Mouse (Mus musculus) erythroblast, embryonic 14.5 days (primary cell): ENCODE data around the gene Kl. TPM values are rescaled to one million over a fixed set of nuclear protein-coding genes. Genes with fewer than 3 reads are reported as not detected.

Experiments
- H3K27me3 ChIP-seq: 2 replicates; pipeline ENCODE4 v1.6.1; 2012; ENCODE audit warnings: inconsistent platforms; ENCODE audit not compliant: control insufficient read depth
- H3K36me3 ChIP-seq: 2 replicates; pipeline ENCODE4 v1.6.1; 2012; ENCODE audit warnings: mild to moderate bottlenecking, inconsistent platforms; ENCODE audit not compliant: control insufficient read depth
- H3K4me1 ChIP-seq: 2 replicates; pipeline ENCODE4 v1.6.1; 2012; ENCODE audit warnings: inconsistent platforms; ENCODE audit not compliant: control insufficient read depth
- H3K4me3 ChIP-seq: replicated peaks from 2 replicates; pipeline ENCODE3; 2012; ENCODE audit warnings: moderate library complexity, mild to moderate bottlenecking, inconsistent platforms
- H3K9me3 ChIP-seq: 2 replicates; pipeline ENCODE4 v1.6.1; 2012; ENCODE audit warnings: low read length, inconsistent platforms, mixed read lengths; ENCODE audit not compliant: control insufficient read depth
- GATA1 ChIP-seq: IDR thresholded peaks from 2 replicates; pipeline ENCODE4 v1.6.1; 2012; ENCODE audit warnings: low read length, inconsistent platforms, mixed read lengths
- TAL1 ChIP-seq: IDR thresholded peaks from 3 replicates; pipeline ENCODE4 v1.6.1; 2012; ENCODE audit warnings: low read length, inconsistent platforms, mixed read lengths
- polyA plus RNA-seq: library from polyadenylated mRNA; stranded (reverse); fragments of >175 nt; gene quantifications from 2 replicates; pipeline ENCODE4 v1.2.3, GENCODE M21; 2012

Gene Kl
- polyA plus RNA-seq, 1 experiment = not detected

- no peaks in the 10 kb centered on the region for H3K4me1 ChIP-seq
- no peak for TF ChIP-seq GATA1
- TF ChIP-seq TAL1 = no peak
- no peaks in the 10 kb centered on the region for H3K36me3 ChIP-seq
- no peaks in the 10 kb centered on the region for H3K9me3 ChIP-seq
- H3K4me3 ChIP-seq = no peak overlapping the region
- no peaks in the 10 kb centered on the region for H3K27me3 ChIP-seq
Observed at GRCm38 (mm10) chr5:150959861-150960260, 7.5 kb downstream of the Kl start.

GRCm38 (mm10) chr5:150961615-150962014, 9.2 kb downstream of the Kl start:
- Histone ChIP-seq H3K4me3 (no peak overlapping the region), H3K9me3 (no peaks in the 10 kb centered on the region), H3K36me3 (no peaks in the 10 kb centered on the region), H3K4me1 (no peaks in the 10 kb centered on the region), H3K27me3 (no peaks in the 10 kb centered on the region)
- TF ChIP-seq TAL1 (no peak), GATA1 (no peak)

GRCm38 (mm10) chr5:150962756-150963155, 10.3 kb downstream of the Kl start:
- no peak for TF ChIP-seq GATA1
- TF ChIP-seq TAL1 = no peak
- no peaks in the 10 kb centered on the region for H3K4me1 ChIP-seq
- H3K9me3 ChIP-seq = peaks cover 2% of the 10 kb centered on the region; the same call in 1 of the 2 replicates
- H3K36me3 ChIP-seq = no peaks in the 10 kb centered on the region
- no peak overlapping the region for H3K4me3 ChIP-seq
- H3K27me3 ChIP-seq = no peaks in the 10 kb centered on the region

- no peaks in the 10 kb centered on the region for H3K27me3 ChIP-seq
- TF ChIP-seq TAL1 (no peak), GATA1 (no peak)
- H3K9me3 ChIP-seq = peaks cover 9% of the 10 kb centered on the region
- no peaks in the 10 kb centered on the region for H3K36me3 ChIP-seq
- no peak overlapping the region for H3K4me3 ChIP-seq
- no peaks in the 10 kb centered on the region for H3K4me1 ChIP-seq
Observed at GRCm38 (mm10) chr5:150967925-150968324, 15.5 kb downstream of the Kl start.

GRCm38 (mm10) chr5:150970551-150970950, 18.1 kb downstream of the Kl start:
- Histone ChIP-seq H3K4me3 (no peak overlapping the region), H3K9me3 (peaks cover 9% of the 10 kb centered on the region), H3K36me3 (no peaks in the 10 kb centered on the region), H3K4me1 (no peaks in the 10 kb centered on the region), H3K27me3 (no peaks in the 10 kb centered on the region)
- no peak for TF ChIP-seq TAL1
- no peak for TF ChIP-seq GATA1

GRCm38 (mm10) chr5:150971126-150971525, 18.7 kb downstream of the Kl start:
- TF ChIP-seq TAL1 (no peak), GATA1 (no peak)
- H3K4me1 ChIP-seq = no peaks in the 10 kb centered on the region
- peaks cover 9% of the 10 kb centered on the region for H3K9me3 ChIP-seq
- no peaks in the 10 kb centered on the region for H3K27me3 ChIP-seq
- H3K4me3 ChIP-seq = no peak overlapping the region
- no peaks in the 10 kb centered on the region for H3K36me3 ChIP-seq

DNA sequence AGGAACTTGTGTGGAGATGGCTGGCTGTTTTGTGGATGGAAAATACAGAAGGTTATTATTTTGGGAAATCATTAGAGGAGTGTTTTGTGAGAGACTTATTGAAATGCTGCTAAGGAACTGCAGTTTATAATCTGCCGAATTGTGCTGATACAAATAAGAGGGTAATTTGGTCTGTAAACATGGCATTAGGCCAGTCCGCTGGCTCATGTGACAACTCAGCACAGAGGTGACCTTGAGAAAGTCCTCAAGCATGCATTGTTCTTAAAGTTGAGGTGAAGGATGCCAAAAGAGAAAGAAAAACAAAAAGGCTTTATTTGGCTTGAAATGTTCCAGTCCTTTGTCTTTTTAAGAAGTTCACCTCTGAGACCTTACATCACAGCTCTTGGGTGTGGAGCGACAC, 21.8 kb downstream of the Kl start:
- Histone ChIP-seq H3K36me3 (no peaks in the 10 kb centered on the region), H3K4me1 (no peaks in the 10 kb centered on the region)
- TF ChIP-seq TAL1 (no peak), GATA1 (no peak)

GRCm38 (mm10) chr5:150977383-150977958, 25.1 kb downstream of the Kl start:
- Histone ChIP-seq H3K4me1 (no peaks in the 10 kb centered on the region), H3K36me3 (no peaks in the 10 kb centered on the region), H3K4me3 (no peak overlapping the region), H3K9me3 (peaks cover 6% of the 10 kb centered on the region; the same call in 1 of the 2 replicates), H3K27me3 (no peaks in the 10 kb centered on the region)
- TF ChIP-seq TAL1 = no peak
- TF ChIP-seq GATA1 = no peak

More for the DNA sequence above, 21.8 kb downstream of the Kl start:
- H3K9me3 ChIP-seq = peaks cover 3% of the 10 kb centered on the region; the same call in 1 of the 2 replicates
- H3K27me3 ChIP-seq = no peaks in the 10 kb centered on the region
- H3K4me3 ChIP-seq = no peak overlapping the region

DNA sequence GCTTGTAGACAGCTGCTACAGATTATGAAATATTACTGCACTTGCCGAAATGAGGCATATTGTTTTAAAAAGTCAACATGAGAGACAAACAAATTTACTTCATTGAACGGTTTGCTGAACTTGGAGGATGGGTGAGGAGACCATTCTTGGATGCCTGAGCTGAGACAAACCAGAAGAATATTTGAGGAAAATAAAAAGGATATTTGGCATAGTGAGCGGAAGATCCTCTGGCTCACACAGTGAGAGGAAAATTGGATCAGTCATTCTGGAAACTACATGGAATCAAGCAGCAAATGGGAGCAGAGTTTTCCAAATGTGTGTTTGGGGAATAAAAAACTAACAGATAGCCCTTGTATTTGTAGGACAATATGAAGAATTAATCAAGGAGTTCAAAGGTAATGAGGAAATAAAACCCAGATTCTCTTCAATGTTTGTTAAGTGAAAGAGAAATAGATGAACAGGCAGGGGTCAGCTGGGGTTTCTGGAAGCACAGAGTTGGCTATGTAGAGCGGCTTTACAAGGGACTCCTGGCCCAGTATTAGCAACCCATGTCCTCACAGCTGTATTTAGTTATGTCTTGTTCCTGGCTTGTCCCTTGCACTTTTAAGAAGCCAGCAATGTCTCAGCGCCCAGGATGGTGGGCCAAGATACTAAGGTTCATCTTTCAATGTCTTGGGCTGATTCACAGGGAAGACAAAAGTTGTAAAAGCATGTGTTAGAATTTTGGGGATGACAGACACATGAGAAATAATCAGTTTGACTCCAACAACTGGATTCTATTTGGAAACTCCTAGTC, 27.1 kb downstream of the Kl start:
- H3K4me3 ChIP-seq = no peak overlapping the region
- no peaks in the 10 kb centered on the region for H3K36me3 ChIP-seq
- TF ChIP-seq GATA1 (no peak), TAL1 (no peak)
- peaks cover 8% of the 10 kb centered on the region; the same call in 1 of the 2 replicates for H3K9me3 ChIP-seq
- H3K27me3 ChIP-seq = no peaks in the 10 kb centered on the region
- H3K4me1 ChIP-seq = no peaks in the 10 kb centered on the region
